Mouse (Mus musculus): ENCODE results near the gene Itih2. TPM values are rescaled to one million over a fixed set of nuclear protein-coding genes. Genes with fewer than 3 reads are reported as not detected.

Gene Itih2
- polyA plus RNA-seq, 1 experiment from 2014 or later = 0.58 TPM

GRCm38 (mm10) chr2:10142472-10143454, 11.6 kb upstream of the Itih2 start:
- H3K36me3 ChIP-seq = no peaks in the 10 kb centered on the region
- 0 out of 2 replicates have a peak, but pooled peaks cover 4% of the 10 kb centered on the region for H3K4me1 ChIP-seq
- no peaks in the 10 kb centered on the region for H3K9me3 ChIP-seq
- H3K4me3 ChIP-seq = no peak overlapping the region
- H3K27ac ChIP-seq = no peak overlapping the region
- ATAC-seq (ENCODE audit: insufficient number of reproducible peaks, insufficient read depth, low FRiP score, low TSS enrichment) = peak; percentile 35; the same call in 1 of the 2 replicates
- H3K9ac ChIP-seq = no peak overlapping the region
- 35% methylated on average over 8 of the region's 8 CpGs for WGBS
- no peak overlapping the region for H3K4me2 ChIP-seq (replicated peaks)
- no peaks in the 10 kb centered on the region for H3K27me3 ChIP-seq

GRCm38 (mm10) chr2:10140456-10140855, 9.3 kb upstream of the Itih2 start:
- 76% methylated on average over 5 of the region's 5 CpGs for WGBS
- Histone ChIP-seq H3K4me1 (no peaks in the 10 kb centered on the region), H3K27ac (no peak overlapping the region), H3K27me3 (no peaks in the 10 kb centered on the region), H3K9me3 (no peaks in the 10 kb centered on the region), H3K9ac (no peak overlapping the region), H3K36me3 (no peaks in the 10 kb centered on the region), H3K4me3 (no peak overlapping the region), H3K4me2 (replicated peaks) (no peak overlapping the region)
- ATAC-seq (ENCODE audit: insufficient number of reproducible peaks, insufficient read depth, low FRiP score, low TSS enrichment) = no peak

- no peaks in the 10 kb centered on the region for H3K36me3 ChIP-seq
- H3K4me3 ChIP-seq = no peak overlapping the region
- H3K27me3 ChIP-seq = no peaks in the 10 kb centered on the region
- no peak overlapping the region for H3K4me2 ChIP-seq (replicated peaks)
- ATAC-seq (ENCODE audit: insufficient number of reproducible peaks, insufficient read depth, low FRiP score, low TSS enrichment) = no peak
- no peak overlapping the region for H3K27ac ChIP-seq
- WGBS = 75% methylated on average over 2 of the region's 2 CpGs
- H3K4me1 ChIP-seq = no peaks in the 10 kb centered on the region
- no peak overlapping the region for H3K9ac ChIP-seq
- no peaks in the 10 kb centered on the region for H3K9me3 ChIP-seq
Measured at GRCm38 (mm10) chr2:10137320-10137719, 6.1 kb upstream of the Itih2 start.

- Histone ChIP-seq H3K9ac (no peak overlapping the region), H3K27ac (no peak overlapping the region), H3K27me3 (no peaks in the 10 kb centered on the region), H3K4me1 (no peaks in the 10 kb centered on the region), H3K36me3 (no peaks in the 10 kb centered on the region), H3K4me2 (replicated peaks) (no peak overlapping the region), H3K4me3 (no peak overlapping the region), H3K9me3 (no peaks in the 10 kb centered on the region)
- no peak for ATAC-seq (ENCODE audit: insufficient number of reproducible peaks, insufficient read depth, low FRiP score, low TSS enrichment)
- WGBS = 58% methylated on average over 6 of the region's 6 CpGs
Measured at GRCm38 (mm10) chr2:10133941-10134340, 2.7 kb upstream of the Itih2 start.

GRCm38 (mm10) chr2:10132128-10132527, 932 bp upstream of the Itih2 start:
- Histone ChIP-seq H3K4me2 (replicated peaks) (no peak overlapping the region), H3K27ac (no peak overlapping the region), H3K36me3 (no peaks in the 10 kb centered on the region), H3K4me3 (no peak overlapping the region), H3K9me3 (no peaks in the 10 kb centered on the region), H3K9ac (no peak overlapping the region), H3K4me1 (no peaks in the 10 kb centered on the region), H3K27me3 (no peaks in the 10 kb centered on the region)
- 89% methylated on average over 1 of the region's 1 CpGs for whole genome bisulfite sequencing
- ATAC-seq (ENCODE audit: insufficient number of reproducible peaks, insufficient read depth, low FRiP score, low TSS enrichment) = no peak

- no peaks in the 10 kb centered on the region for H3K4me1 ChIP-seq
- no peaks in the 10 kb centered on the region for H3K9me3 ChIP-seq
- ATAC-seq (ENCODE audit: insufficient number of reproducible peaks, insufficient read depth, low FRiP score, low TSS enrichment) = no peak
- no peaks in the 10 kb centered on the region for H3K36me3 ChIP-seq
- no peak overlapping the region for H3K4me3 ChIP-seq
- 63% methylated on average over 8 of the region's 8 CpGs for WGBS
- H3K9ac ChIP-seq = no peak overlapping the region; the same call in 1 of the 2 replicates
- H3K27ac ChIP-seq = no peak overlapping the region
- no peak overlapping the region for H3K4me2 ChIP-seq (replicated peaks)
- no peaks in the 10 kb centered on the region for H3K27me3 ChIP-seq
Measured at GRCm38 (mm10) chr2:10130341-10130990, 730 bp downstream of the Itih2 start.

- Histone ChIP-seq H3K27me3 (no peaks in the 10 kb centered on the region), H3K4me3 (no peak overlapping the region)
- WGBS = 84% methylated on average over 4 of the region's 4 CpGs
Measured at GRCm38 (mm10) chr2:10128571-10128970, 2.6 kb downstream of the Itih2 start.

GRCm38 (mm10) chr2:10127471-10127870, 3.7 kb downstream of the Itih2 start:
- H3K9ac ChIP-seq = no peak overlapping the region
- H3K4me1 ChIP-seq = no peaks in the 10 kb centered on the region
- H3K27ac ChIP-seq = no peak overlapping the region
- no peak overlapping the region for H3K4me3 ChIP-seq
- 83% methylated on average over 5 of the region's 5 CpGs for WGBS
- no peak for ATAC-seq (ENCODE audit: insufficient number of reproducible peaks, insufficient read depth, low FRiP score, low TSS enrichment)
- no peaks in the 10 kb centered on the region for H3K9me3 ChIP-seq
- no peaks in the 10 kb centered on the region for H3K36me3 ChIP-seq
- H3K27me3 ChIP-seq = no peaks in the 10 kb centered on the region
- no peak overlapping the region for H3K4me2 ChIP-seq (replicated peaks)

More at GRCm38 (mm10) chr2:10128571-10128970, 2.6 kb downstream of the Itih2 start:
- Histone ChIP-seq H3K9ac (no peak overlapping the region), H3K9me3 (no peaks in the 10 kb centered on the region), H3K4me1 (no peaks in the 10 kb centered on the region), H3K4me2 (replicated peaks) (no peak overlapping the region), H3K36me3 (no peaks in the 10 kb centered on the region), H3K27ac (no peak overlapping the region)
- ATAC-seq (ENCODE audit: insufficient number of reproducible peaks, insufficient read depth, low FRiP score, low TSS enrichment) = no peak

- Histone ChIP-seq H3K36me3 (no peaks in the 10 kb centered on the region), H3K9ac (no peak overlapping the region), H3K27me3 (no peaks in the 10 kb centered on the region), H3K4me1 (no peaks in the 10 kb centered on the region), H3K9me3 (no peaks in the 10 kb centered on the region), H3K4me3 (no peak overlapping the region), H3K27ac (no peak overlapping the region), H3K4me2 (replicated peaks) (no peak overlapping the region)
- no peak for ATAC-seq (ENCODE audit: insufficient number of reproducible peaks, insufficient read depth, low FRiP score, low TSS enrichment)
- 85% methylated on average over 4 of the region's 4 CpGs for WGBS
Measured at GRCm38 (mm10) chr2:10126122-10126521, 5.1 kb downstream of the Itih2 start.

- 63% methylated on average over 3 of the region's 3 CpGs for WGBS
- no peaks in the 10 kb centered on the region for H3K27me3 ChIP-seq
- no peak overlapping the region for H3K9ac ChIP-seq
- ATAC-seq (ENCODE audit: insufficient number of reproducible peaks, insufficient read depth, low FRiP score, low TSS enrichment) = no peak
- no peak overlapping the region for H3K4me2 ChIP-seq (replicated peaks)
- no peaks in the 10 kb centered on the region for H3K4me1 ChIP-seq
- no peak overlapping the region for H3K4me3 ChIP-seq
- H3K9me3 ChIP-seq = no peaks in the 10 kb centered on the region
- no peaks in the 10 kb centered on the region for H3K36me3 ChIP-seq
- no peak overlapping the region for H3K27ac ChIP-seq
Measured at GRCm38 (mm10) chr2:10121826-10122225, 9.4 kb downstream of the Itih2 start.

GRCm38 (mm10) chr2:10119276-10119675, 11.9 kb downstream of the Itih2 start:
- WGBS = 86% methylated on average over 8 of the region's 8 CpGs
- Histone ChIP-seq H3K9ac (no peak overlapping the region), H3K4me1 (no peaks in the 10 kb centered on the region), H3K9me3 (no peaks in the 10 kb centered on the region), H3K4me3 (no peak overlapping the region), H3K27me3 (no peaks in the 10 kb centered on the region), H3K36me3 (no peaks in the 10 kb centered on the region), H3K27ac (no peak overlapping the region), H3K4me2 (replicated peaks) (no peak overlapping the region)
- ATAC-seq (ENCODE audit: insufficient number of reproducible peaks, insufficient read depth, low FRiP score, low TSS enrichment) = no peak

- no peak overlapping the region for H3K27ac ChIP-seq
- no peak for ATAC-seq (ENCODE audit: insufficient number of reproducible peaks, insufficient read depth, low FRiP score, low TSS enrichment)
- no peaks in the 10 kb centered on the region for H3K9me3 ChIP-seq
- no peaks in the 10 kb centered on the region for H3K4me1 ChIP-seq
- H3K4me3 ChIP-seq = no peak overlapping the region
- H3K27me3 ChIP-seq = no peaks in the 10 kb centered on the region
- H3K36me3 ChIP-seq = no peaks in the 10 kb centered on the region
- no peak overlapping the region for H3K4me2 ChIP-seq (replicated peaks)
- H3K9ac ChIP-seq = no peak overlapping the region
- WGBS = 60% methylated on average over 1 of the region's 1 CpGs
Measured at GRCm38 (mm10) chr2:10118751-10119150, 12.4 kb downstream of the Itih2 start.
